Mouse (Mus musculus): ENCODE measurements around the gene Teddm1a. TPM values are rescaled to one million over a fixed set of nuclear protein-coding genes. Genes with fewer than 3 reads are reported as not detected.
A peak's percentile ranks its signal among the peaks of the same experiment; 100 is the strongest.

The Teddm1a gene
- polyA plus RNA-seq, 1 experiment from 2014 or later: not detected

- ATAC-seq (ENCODE audit: insufficient number of reproducible peaks, insufficient read depth, low FRiP score, low read depth): no peak
- Histone ChIP-seq H3K4me2 (replicated peaks; ENCODE audit: low read depth, low read length) (no peak overlapping the region), H3K36me3 (ENCODE audit: control insufficient read depth, insufficient read depth, low read length) (peaks cover 41% of the 10 kb centered on the region), H3K27me3 (ENCODE audit: control insufficient read depth, insufficient read depth, low read length) (no peaks in the 10 kb centered on the region), H3K27ac (ENCODE audit: low read length) (no peak overlapping the region), H3K9ac (replicated peaks; ENCODE audit: low read depth, low read length) (no peak overlapping the region), H3K4me1 (ENCODE audit: control insufficient read depth, insufficient read depth, low read length) (no peaks in the 10 kb centered on the region), H3K4me3 (ENCODE audit: low read depth, low read length) (no peak overlapping the region), H3K9me3 (ENCODE audit: control insufficient read depth, low read depth, low read length) (no peaks in the 10 kb centered on the region)
- 85% methylated on average over 9 of the region's 9 CpGs for WGBS
Measured at GRCm38 (mm10) chr1:153909963-153910291, 18.4 kb downstream of the Teddm1a start.

- Histone ChIP-seq H3K27ac (ENCODE audit: low read length) (no peak overlapping the region), H3K27me3 (ENCODE audit: control insufficient read depth, insufficient read depth, low read length) (no peaks in the 10 kb centered on the region), H3K9me3 (ENCODE audit: control insufficient read depth, low read depth, low read length) (no peaks in the 10 kb centered on the region), H3K4me1 (ENCODE audit: control insufficient read depth, insufficient read depth, low read length) (no peaks in the 10 kb centered on the region), H3K4me2 (replicated peaks; ENCODE audit: low read depth, low read length) (no peak overlapping the region), H3K4me3 (ENCODE audit: low read depth, low read length) (no peak overlapping the region), H3K9ac (replicated peaks; ENCODE audit: low read depth, low read length) (no peak overlapping the region), H3K36me3 (ENCODE audit: control insufficient read depth, insufficient read depth, low read length) (peaks cover 36% of the 10 kb centered on the region)
- no peak for ATAC-seq (ENCODE audit: insufficient number of reproducible peaks, insufficient read depth, low FRiP score, low read depth)
- WGBS: 82% methylated on average over 5 of the region's 5 CpGs
Measured at GRCm38 (mm10) chr1:153910423-153910822, 18.9 kb downstream of the Teddm1a start.

GRCm38 (mm10) chr1:153911276-153911795 lies 19.8 kb downstream of the Teddm1a start:
- Histone ChIP-seq H3K27me3 (ENCODE audit: control insufficient read depth, insufficient read depth, low read length) (no peaks in the 10 kb centered on the region), H3K9ac (replicated peaks; ENCODE audit: low read depth, low read length) (no peak overlapping the region), H3K4me2 (replicated peaks; ENCODE audit: low read depth, low read length) (no peak overlapping the region), H3K36me3 (ENCODE audit: control insufficient read depth, insufficient read depth, low read length) (peaks cover 30% of the 10 kb centered on the region), H3K4me3 (ENCODE audit: low read depth, low read length) (no peak overlapping the region), H3K9me3 (ENCODE audit: control insufficient read depth, low read depth, low read length) (no peaks in the 10 kb centered on the region), H3K27ac (ENCODE audit: low read length) (0 out of 2 replicates have a peak overlapping the region, but pooled peaks have one; percentile 4), H3K4me1 (ENCODE audit: control insufficient read depth, insufficient read depth, low read length) (no peaks in the 10 kb centered on the region)
- 73% methylated on average over 6 of the region's 6 CpGs for whole genome bisulfite sequencing
- ATAC-seq (ENCODE audit: insufficient number of reproducible peaks, insufficient read depth, low FRiP score, low read depth): no peak

DNA sequence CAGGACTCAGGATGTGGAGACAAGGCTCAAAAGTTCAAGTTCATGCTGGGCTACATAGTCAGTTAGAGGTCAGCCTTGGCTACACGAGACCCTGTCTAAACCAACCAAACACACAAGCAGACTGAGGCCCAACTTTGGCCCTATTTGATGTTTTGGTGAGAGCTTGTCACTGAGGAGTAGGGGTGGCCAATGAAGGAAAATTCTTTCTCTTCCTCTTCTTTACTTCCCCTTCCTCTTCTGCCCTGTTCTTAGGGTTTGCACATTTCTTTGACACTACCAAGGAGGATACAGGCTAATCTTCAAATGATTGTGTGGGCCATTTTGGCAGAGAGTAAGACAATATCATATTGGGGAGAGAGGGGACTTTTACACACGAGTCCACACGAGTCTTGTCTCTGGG lies 22.3 kb downstream of the Teddm1a start:
- Histone ChIP-seq H3K9me3 (ENCODE audit: control insufficient read depth, low read depth, low read length) (no peaks in the 10 kb centered on the region), H3K4me1 (ENCODE audit: control insufficient read depth, insufficient read depth, low read length) (no peaks in the 10 kb centered on the region), H3K9ac (replicated peaks; ENCODE audit: low read depth, low read length) (no peak overlapping the region), H3K4me3 (ENCODE audit: low read depth, low read length) (no peak overlapping the region), H3K36me3 (ENCODE audit: control insufficient read depth, insufficient read depth, low read length) (peaks cover 7% of the 10 kb centered on the region; the same call in 1 of the 2 replicates), H3K27ac (ENCODE audit: low read length) (no peak overlapping the region), H3K4me2 (replicated peaks; ENCODE audit: low read depth, low read length) (no peak overlapping the region), H3K27me3 (ENCODE audit: control insufficient read depth, insufficient read depth, low read length) (no peaks in the 10 kb centered on the region)
- no peak for ATAC-seq (ENCODE audit: insufficient number of reproducible peaks, insufficient read depth, low FRiP score, low read depth)
- 62% methylated on average over 3 of the region's 3 CpGs for WGBS

DNA sequence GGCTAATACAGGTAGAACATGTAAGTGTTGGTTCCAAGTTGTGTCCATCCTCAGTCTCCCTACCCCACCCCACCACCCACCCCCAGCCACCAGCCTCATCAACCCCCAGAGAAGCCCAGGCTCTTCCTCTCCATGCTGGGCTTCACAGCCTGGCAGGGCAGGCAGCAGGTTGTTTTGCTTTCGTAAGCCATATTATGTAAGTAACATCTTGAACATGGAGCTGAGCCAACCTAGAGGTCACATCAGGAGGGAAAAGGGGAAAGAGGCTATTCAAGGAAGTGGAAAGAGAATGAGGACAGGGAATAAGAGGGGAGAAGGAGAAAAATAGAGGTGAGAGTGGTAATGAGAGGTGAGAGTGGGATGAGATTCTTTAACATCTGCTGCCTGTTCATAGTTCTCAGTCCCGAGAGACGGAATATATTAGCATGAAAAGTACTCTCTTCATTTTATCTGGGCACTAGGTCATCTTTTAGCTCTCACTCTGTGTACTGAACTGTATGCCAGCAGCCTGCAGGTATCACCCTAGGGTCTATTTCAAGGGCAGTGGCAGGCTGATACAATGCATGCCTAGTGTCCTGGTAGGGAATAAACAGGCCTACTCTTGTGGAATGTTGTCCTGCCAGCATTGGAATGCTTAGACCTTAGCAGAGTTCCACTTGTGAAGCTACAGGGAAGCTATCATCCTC lies 27.1 kb downstream of the Teddm1a start:
- Histone ChIP-seq H3K27me3 (ENCODE audit: control insufficient read depth, insufficient read depth, low read length) (no peaks in the 10 kb centered on the region), H3K4me1 (ENCODE audit: control insufficient read depth, insufficient read depth, low read length) (0 out of 2 replicates have a peak, but pooled peaks cover 2% of the 10 kb centered on the region), H3K4me2 (replicated peaks; ENCODE audit: low read depth, low read length) (no peak overlapping the region), H3K36me3 (ENCODE audit: control insufficient read depth, insufficient read depth, low read length) (no peaks in the 10 kb centered on the region), H3K9me3 (ENCODE audit: control insufficient read depth, low read depth, low read length) (no peaks in the 10 kb centered on the region), H3K4me3 (ENCODE audit: low read depth, low read length) (no peak overlapping the region), H3K27ac (ENCODE audit: low read length) (no peak overlapping the region), H3K9ac (replicated peaks; ENCODE audit: low read depth, low read length) (no peak overlapping the region)
- WGBS: 78% methylated on average over 3 of the region's 3 CpGs
- ATAC-seq (ENCODE audit: insufficient number of reproducible peaks, insufficient read depth, low FRiP score, low read depth): no peak

- H3K36me3 ChIP-seq (ENCODE audit: control insufficient read depth, insufficient read depth, low read length): no peaks in the 10 kb centered on the region
- 90% methylated on average over 3 of the region's 3 CpGs for WGBS
- H3K27ac ChIP-seq (ENCODE audit: low read length): no peak overlapping the region
- H3K4me3 ChIP-seq (ENCODE audit: low read depth, low read length): no peak overlapping the region
- 0 out of 2 replicates have a peak, but pooled peaks cover 2% of the 10 kb centered on the region for H3K4me1 ChIP-seq (ENCODE audit: control insufficient read depth, insufficient read depth, low read length)
- no peak overlapping the region for H3K4me2 ChIP-seq (replicated peaks; ENCODE audit: low read depth, low read length)
- H3K9me3 ChIP-seq (ENCODE audit: control insufficient read depth, low read depth, low read length): no peaks in the 10 kb centered on the region
- no peak for ATAC-seq (ENCODE audit: insufficient number of reproducible peaks, insufficient read depth, low FRiP score, low read depth)
- no peak overlapping the region for H3K9ac ChIP-seq (replicated peaks; ENCODE audit: low read depth, low read length)
- no peaks in the 10 kb centered on the region for H3K27me3 ChIP-seq (ENCODE audit: control insufficient read depth, insufficient read depth, low read length)
Measured at GRCm38 (mm10) chr1:153921642-153922041, 30.1 kb downstream of the Teddm1a start.

DNA sequence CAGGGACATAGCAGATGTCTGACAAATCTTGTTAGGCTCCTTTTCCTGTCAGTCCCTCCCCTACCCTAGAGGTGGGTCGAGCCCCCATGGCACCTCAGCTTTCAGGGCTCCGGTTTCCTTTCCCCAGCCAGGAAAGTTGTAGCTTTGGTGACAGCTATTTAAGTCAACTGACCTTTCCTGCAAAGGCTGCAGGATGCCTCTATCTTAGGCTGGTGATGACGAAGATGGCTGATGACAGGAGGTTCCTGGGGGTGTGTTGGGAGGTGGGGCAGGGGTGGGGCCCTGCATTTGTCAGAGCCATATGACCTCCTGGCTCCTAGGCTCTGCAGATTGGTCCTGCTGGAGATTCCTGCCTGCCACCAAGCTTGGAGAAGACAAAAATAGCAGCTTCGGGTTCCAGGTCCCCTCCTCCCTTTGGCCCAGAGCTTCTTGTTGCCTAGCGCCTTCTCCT lies 31.1 kb downstream of the Teddm1a start:
- WGBS: 36% methylated on average over 5 of the region's 5 CpGs
- Histone ChIP-seq H3K27ac (ENCODE audit: low read length) (no peak overlapping the region), H3K9ac (replicated peaks; ENCODE audit: low read depth, low read length) (no peak overlapping the region), H3K4me1 (ENCODE audit: control insufficient read depth, insufficient read depth, low read length) (0 out of 2 replicates have a peak, but pooled peaks cover 2% of the 10 kb centered on the region), H3K4me2 (replicated peaks; ENCODE audit: low read depth, low read length) (no peak overlapping the region), H3K36me3 (ENCODE audit: control insufficient read depth, insufficient read depth, low read length) (no peaks in the 10 kb centered on the region), H3K9me3 (ENCODE audit: control insufficient read depth, low read depth, low read length) (no peaks in the 10 kb centered on the region), H3K4me3 (ENCODE audit: low read depth, low read length) (no peak overlapping the region), H3K27me3 (ENCODE audit: control insufficient read depth, insufficient read depth, low read length) (no peaks in the 10 kb centered on the region)
- ATAC-seq (ENCODE audit: insufficient number of reproducible peaks, insufficient read depth, low FRiP score, low read depth): no peak

- 71% methylated on average over 6 of the region's 6 CpGs for WGBS
- Histone ChIP-seq H3K4me3 (ENCODE audit: low read depth, low read length) (no peak overlapping the region), H3K4me1 (ENCODE audit: control insufficient read depth, insufficient read depth, low read length) (0 out of 2 replicates have a peak, but pooled peaks cover 2% of the 10 kb centered on the region), H3K36me3 (ENCODE audit: control insufficient read depth, insufficient read depth, low read length) (no peaks in the 10 kb centered on the region), H3K4me2 (replicated peaks; ENCODE audit: low read depth, low read length) (no peak overlapping the region), H3K27ac (ENCODE audit: low read length) (peak overlapping the region; percentile 21; the same call in 1 of the 2 replicates), H3K9ac (replicated peaks; ENCODE audit: low read depth, low read length) (no peak overlapping the region), H3K27me3 (ENCODE audit: control insufficient read depth, insufficient read depth, low read length) (no peaks in the 10 kb centered on the region), H3K9me3 (ENCODE audit: control insufficient read depth, low read depth, low read length) (no peaks in the 10 kb centered on the region)
- peak; percentile 87 for ATAC-seq (ENCODE audit: insufficient number of reproducible peaks, insufficient read depth, low FRiP score, low read depth)
Measured at GRCm38 (mm10) chr1:153924395-153925385, 33.1 kb downstream of the Teddm1a start.

Data from stomach, embryonic 14.5 days (tissue).